Comparison of ENCODE assay signal across 16 mouse cellular contexts in the genomic region with DNA sequence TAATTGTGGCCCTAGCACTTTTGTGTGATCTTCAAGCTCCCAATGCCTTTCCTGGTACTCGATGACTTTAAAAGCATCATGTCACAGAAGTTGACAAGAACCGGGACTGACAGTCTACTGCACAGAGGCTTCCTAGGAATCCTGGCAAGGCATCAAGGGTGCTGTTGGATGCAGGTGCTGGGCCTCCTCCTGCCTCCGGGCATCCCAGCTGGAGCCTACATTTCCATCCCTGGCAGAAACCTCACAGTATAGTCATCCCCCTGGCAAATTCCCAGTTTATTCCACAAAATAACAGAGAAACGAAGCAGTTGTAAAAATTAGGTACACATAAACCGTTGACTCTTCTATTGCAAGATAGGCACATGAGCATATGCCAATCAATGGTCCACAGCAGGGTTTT.
DNase-seq lines count a peak whose midpoint lies in the region; ATAC-seq lines count a peak whose summit lies in the region.
"Had no signal": no experiment of that assay in that cellular context is flagged by ENCODE, and none has a peak within 500 bp of the region (broad histone marks: within the 10 kb centered on the region; RNA-seq: fewer than 3 reads in every experiment).

No protein-coding gene starts in this region.

- intact Hi-C loops in left cerebral cortex, postnatal 14 days (cut with DNase I), result no loop called here
- intact Hi-C loops in left cerebral cortex, postnatal 25 days (cut with DNase I), result no loop called here

- DNase-seq in cerebellum, postnatal 10 days, result peak; percentile 45 to 58
- DNase-seq in cerebellum, adult 11 months, result no peak
- DNase-seq in left cerebral cortex, postnatal 14 days (ENCODE audit: low spot score in 2 of 2), result peak; percentile 10 to 22
- no peak for DNase-seq in left cerebral cortex, postnatal 25 days (ENCODE audit: low spot score in 2 of 2)
- peak; percentile 89 for DNase-seq in Muller cell, postnatal 12 days (ENCODE audit: inconsistent ontology term)
- peak; percentile 53 to 64 for DNase-seq in layer of hippocampus, adult 8-10 months (ENCODE audit: low spot score in 2 of 2)
- no peak for DNase-seq in embryo, embryonic 10 days (ENCODE audit: low spot score)
- DNase-seq: adrenal gland, postnatal 36 days; B cell, adult 2 months; gastrocnemius, adult 2 months; heart, adult 2 months; liver, embryonic 13.5 days; right cerebral cortex, postnatal 14 days had no signal

- ATAC-seq in granulocyte monocyte progenitor cell, adult 5-6 weeks (replicated peaks; ENCODE audit: poor library complexity, severe bottlenecking), result no peak
- ATAC-seq: forebrain, embryonic 15.5 days; midbrain, embryonic 16.5 days had no signal

Comparison
In these comparisons a context has a peak if more than half of its experiments do, and no peak if none do; other contexts are left out.
1. DNase-seq: peak in cerebellum, postnatal 10 days (2 of 2), left cerebral cortex, postnatal 14 days (2 of 2), Muller cell, postnatal 12 days (single experiment) and layer of hippocampus, adult 8-10 months (2 of 2); none in cerebellum, adult 11 months (single experiment), left cerebral cortex, postnatal 25 days (0 of 2) and embryo, embryonic 10 days (single experiment).